Mouse (Mus musculus): Measurements from ENCODE around the gene Rrbp1. TPM values are rescaled to one million over a fixed set of nuclear protein-coding genes. Genes with fewer than 3 reads are reported as not detected.

Rrbp1 gene
- polyA plus RNA-seq, 1 experiment from 2014 or later: 48.0 TPM

DNA sequence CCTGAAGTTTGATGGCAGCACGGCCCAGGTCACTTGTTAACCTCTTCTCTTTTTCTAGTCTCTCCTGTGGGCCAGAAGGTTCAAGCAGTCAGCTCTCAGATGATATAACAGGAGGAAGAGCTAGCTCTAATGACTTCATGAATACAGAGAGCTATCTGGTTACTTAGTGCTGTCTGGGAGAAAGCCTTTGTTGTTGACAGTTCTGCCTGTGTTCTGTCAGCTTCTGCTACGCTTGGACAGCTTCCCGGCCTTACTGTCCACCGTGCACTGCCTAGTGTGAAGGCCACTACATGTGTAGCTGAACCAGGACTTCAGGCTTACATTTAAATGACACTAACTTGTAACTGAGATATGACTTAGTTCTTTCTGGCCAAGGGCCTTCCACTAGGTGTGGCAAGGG, 62.6 kb downstream of the Rrbp1 start:
- Histone ChIP-seq H3K36me3 (peaks cover 100% of the 10 kb centered on the region), H3K27ac (replicated peaks) (no peak overlapping the region), H3K4me1 (no peaks in the 10 kb centered on the region), H3K9me3 (replicated peaks) (no peaks in the 10 kb centered on the region), H3K27me3 (ENCODE audit: low read depth, poor library complexity, severe bottlenecking) (no peaks in the 10 kb centered on the region), H3K4me3 (no peak overlapping the region)
- 95% methylated on average over 4 of the region's 4 CpGs for WGBS
- no peak for DNase-seq (ENCODE audit: low spot score)

DNA sequence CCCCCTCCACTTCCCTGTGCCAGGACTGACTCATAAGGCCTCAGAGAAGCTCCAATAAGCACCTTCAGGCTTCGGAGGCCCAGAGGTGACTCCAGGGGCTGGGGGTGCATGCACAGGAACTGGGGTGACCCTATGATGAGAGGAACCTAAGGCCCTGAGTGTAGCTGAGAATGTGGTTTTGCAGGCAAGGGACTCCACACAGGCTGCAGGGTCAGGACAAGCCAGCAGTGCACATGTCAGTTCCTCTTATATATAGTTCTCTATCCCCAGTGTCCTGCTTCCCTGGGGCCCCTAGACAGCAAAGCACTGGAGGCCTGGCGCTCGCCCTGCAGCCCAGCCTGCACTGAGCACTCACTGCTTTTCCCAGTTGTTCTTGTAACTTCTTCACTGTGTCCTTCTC, 63.1 kb downstream of the Rrbp1 start:
- Histone ChIP-seq H3K36me3 (peaks cover 99% of the 10 kb centered on the region), H3K9me3 (replicated peaks) (no peaks in the 10 kb centered on the region), H3K27ac (replicated peaks) (no peak overlapping the region), H3K27me3 (ENCODE audit: low read depth, poor library complexity, severe bottlenecking) (no peaks in the 10 kb centered on the region), H3K4me1 (no peaks in the 10 kb centered on the region), H3K4me3 (no peak overlapping the region)
- WGBS: 92% methylated on average over 3 of the region's 3 CpGs
- no peak for DNase-seq (ENCODE audit: low spot score)

DNA sequence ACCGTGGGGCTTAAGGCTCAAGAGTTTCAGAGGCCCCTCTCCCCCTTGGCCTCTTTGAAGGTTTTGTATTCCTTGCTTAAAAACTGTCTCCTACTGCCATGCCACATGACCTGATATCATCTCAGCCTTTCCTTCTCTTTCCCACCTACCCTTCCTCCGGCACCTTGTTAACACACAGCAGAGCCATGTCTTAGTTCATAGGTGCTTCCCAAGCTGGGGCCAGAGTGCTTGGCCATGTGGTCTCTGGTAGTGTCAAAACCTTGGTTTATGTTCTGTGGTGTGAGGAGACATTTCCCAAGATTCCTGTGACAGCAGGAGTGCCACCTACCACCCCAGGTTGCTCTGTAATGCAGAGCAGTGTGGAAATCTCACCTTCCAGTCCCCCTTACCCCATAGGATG, 64.7 kb downstream of the Rrbp1 start:
- no peaks in the 10 kb centered on the region for H3K27me3 ChIP-seq (ENCODE audit: low read depth, poor library complexity, severe bottlenecking)
- H3K4me1 ChIP-seq: no peaks in the 10 kb centered on the region
- peaks cover 97% of the 10 kb centered on the region for H3K36me3 ChIP-seq
- 92% methylated on average over 2 of the region's 2 CpGs for WGBS
- DNase-seq (ENCODE audit: low spot score): no peak
- H3K27ac ChIP-seq (replicated peaks): no peak overlapping the region
- H3K9me3 ChIP-seq (replicated peaks): no peaks in the 10 kb centered on the region
- H3K4me3 ChIP-seq: no peak overlapping the region

DNA sequence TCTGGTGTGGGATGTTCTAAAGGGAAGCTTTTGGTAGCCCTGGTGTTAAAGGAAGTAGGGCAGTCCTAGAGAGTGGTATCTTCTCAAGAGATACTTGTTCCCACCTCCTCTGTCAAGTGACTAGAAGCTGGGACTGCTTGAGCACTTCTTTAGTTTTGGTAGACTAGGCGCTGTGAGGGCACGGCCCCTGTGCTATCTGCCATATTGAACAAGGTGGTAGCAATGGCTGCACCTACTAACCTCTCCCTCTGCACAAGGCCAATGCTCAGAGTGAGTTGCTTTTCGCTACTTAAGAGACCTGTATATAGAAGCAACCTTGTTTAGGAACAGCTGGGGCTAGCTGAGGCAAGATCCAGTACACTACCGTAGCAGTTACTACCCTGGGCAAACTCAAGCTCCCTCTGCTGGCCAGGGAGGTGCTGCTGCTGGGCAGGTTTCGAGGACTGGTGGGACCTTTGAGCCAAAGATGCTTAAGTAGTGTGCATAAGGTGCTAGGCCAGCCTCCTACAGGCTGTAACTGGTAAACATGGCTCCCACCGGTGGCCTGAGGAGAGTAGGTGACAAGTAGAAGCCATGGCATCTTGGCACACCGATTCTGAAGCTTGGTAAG, 65.5 kb downstream of the Rrbp1 start:
- Histone ChIP-seq H3K4me3 (no peak overlapping the region), H3K27ac (replicated peaks) (no peak overlapping the region), H3K27me3 (ENCODE audit: low read depth, poor library complexity, severe bottlenecking) (no peaks in the 10 kb centered on the region), H3K9me3 (replicated peaks) (no peaks in the 10 kb centered on the region), H3K4me1 (no peaks in the 10 kb centered on the region), H3K36me3 (peaks cover 97% of the 10 kb centered on the region)
- 91% methylated on average over 7 of the region's 7 CpGs for WGBS
- no peak for DNase-seq (ENCODE audit: low spot score)

DNA sequence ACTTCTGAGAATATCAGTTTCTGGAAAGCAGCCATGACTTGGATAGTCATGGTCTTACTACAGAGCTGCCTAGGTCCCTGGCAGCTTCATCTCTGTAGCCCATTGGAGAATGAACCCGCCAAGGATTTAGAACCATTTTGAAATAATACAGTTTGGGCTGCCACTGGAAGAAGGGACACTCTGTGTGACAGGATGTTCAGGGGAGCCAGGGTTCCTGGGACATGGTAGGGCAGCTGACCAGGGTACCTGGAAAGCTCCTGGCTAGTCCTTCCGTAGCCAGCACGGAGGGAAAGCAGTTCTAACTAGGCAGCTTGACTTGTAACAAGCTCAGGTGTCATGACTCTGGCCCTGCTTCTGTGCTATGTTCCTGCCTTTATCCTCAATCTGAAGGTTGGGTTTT, 66.3 kb downstream of the Rrbp1 start:
- WGBS: 88% methylated on average over 3 of the region's 3 CpGs
- H3K27ac ChIP-seq (replicated peaks): no peak overlapping the region
- peaks cover 97% of the 10 kb centered on the region for H3K36me3 ChIP-seq
- H3K4me3 ChIP-seq: no peak overlapping the region
- no peaks in the 10 kb centered on the region for H3K27me3 ChIP-seq (ENCODE audit: low read depth, poor library complexity, severe bottlenecking)
- no peaks in the 10 kb centered on the region for H3K9me3 ChIP-seq (replicated peaks)
- H3K4me1 ChIP-seq: no peaks in the 10 kb centered on the region
- peak; percentile 9 for DNase-seq (ENCODE audit: low spot score)

DNA sequence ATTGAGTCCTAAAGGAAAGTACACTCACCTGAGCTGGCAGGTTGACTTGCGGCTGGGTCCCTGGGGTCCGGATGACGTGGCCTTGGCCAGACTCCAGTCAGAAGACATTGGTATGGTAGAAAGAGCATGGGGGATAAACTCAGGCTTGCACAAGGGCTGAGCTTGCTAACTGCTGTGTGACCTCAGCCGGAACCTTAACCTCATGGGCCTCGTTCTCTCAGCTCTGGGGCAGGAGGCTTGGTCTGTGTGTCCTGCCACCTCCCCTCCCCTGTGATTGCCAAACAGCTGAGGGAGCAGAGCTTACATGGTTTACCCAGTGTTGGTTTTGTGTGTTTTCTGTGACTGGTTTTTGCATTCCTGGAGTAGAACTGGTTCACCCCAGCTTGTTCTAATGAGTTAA, 70.7 kb downstream of the Rrbp1 start:
- no peak for DNase-seq (ENCODE audit: low spot score)
- Histone ChIP-seq H3K27me3 (ENCODE audit: low read depth, poor library complexity, severe bottlenecking) (no peaks in the 10 kb centered on the region), H3K36me3 (peaks cover 73% of the 10 kb centered on the region), H3K4me1 (peaks cover 8% of the 10 kb centered on the region), H3K9me3 (replicated peaks) (no peaks in the 10 kb centered on the region), H3K4me3 (no peak overlapping the region), H3K27ac (replicated peaks) (no peak overlapping the region)
- 90% methylated on average over 5 of the region's 5 CpGs for WGBS

DNA sequence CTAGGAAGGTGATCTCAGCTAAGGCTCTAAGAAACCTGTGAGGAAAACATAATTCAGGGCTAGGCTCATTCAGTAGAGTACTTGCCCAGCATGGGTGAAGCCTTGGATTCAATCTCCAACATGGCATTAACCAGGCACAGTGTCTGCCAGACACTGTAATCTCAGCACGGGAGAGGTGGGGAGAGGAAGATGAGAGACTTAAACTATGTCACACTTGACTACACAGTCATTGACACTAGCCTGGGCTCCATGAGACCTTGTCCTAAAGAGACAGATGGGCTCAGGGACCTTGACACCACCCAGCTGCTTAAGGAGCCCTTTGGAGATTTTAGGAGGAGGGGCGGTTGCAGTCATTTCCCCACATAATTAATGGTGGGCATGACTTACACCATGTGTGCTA, 73.2 kb downstream of the Rrbp1 start:
- peaks cover 49% of the 10 kb centered on the region for H3K36me3 ChIP-seq
- H3K9me3 ChIP-seq (replicated peaks): no peaks in the 10 kb centered on the region
- peaks cover 8% of the 10 kb centered on the region for H3K4me1 ChIP-seq
- H3K27ac ChIP-seq (replicated peaks): no peak overlapping the region
- no peak for DNase-seq (ENCODE audit: low spot score)
- H3K4me3 ChIP-seq: no peak overlapping the region
- no peaks in the 10 kb centered on the region for H3K27me3 ChIP-seq (ENCODE audit: low read depth, poor library complexity, severe bottlenecking)
- 81% methylated on average over 2 of the region's 2 CpGs for WGBS

DNA sequence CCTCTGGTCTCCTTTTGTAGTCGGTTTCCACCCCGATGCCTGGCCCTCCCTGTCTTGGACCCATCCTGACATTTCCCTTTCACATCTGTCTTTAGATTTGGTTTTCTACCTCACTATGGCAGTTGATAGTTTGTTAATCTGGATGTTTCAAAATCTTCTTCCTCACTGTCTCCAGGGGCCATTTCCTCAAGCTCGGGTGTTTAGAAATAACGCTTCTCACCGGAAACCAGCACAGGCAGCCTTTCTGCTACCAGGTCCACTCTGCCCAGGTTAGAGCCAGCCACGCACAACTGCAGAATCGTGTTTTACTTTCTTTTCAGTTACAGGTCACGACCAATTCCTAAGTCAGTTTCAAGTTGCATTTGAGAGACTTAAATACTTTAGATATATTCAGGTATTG, 76.6 kb downstream of the Rrbp1 start:
- H3K27ac ChIP-seq (replicated peaks): no peak overlapping the region
- WGBS: 94% methylated on average over 8 of the region's 8 CpGs
- peaks cover 16% of the 10 kb centered on the region for H3K36me3 ChIP-seq

DNA sequence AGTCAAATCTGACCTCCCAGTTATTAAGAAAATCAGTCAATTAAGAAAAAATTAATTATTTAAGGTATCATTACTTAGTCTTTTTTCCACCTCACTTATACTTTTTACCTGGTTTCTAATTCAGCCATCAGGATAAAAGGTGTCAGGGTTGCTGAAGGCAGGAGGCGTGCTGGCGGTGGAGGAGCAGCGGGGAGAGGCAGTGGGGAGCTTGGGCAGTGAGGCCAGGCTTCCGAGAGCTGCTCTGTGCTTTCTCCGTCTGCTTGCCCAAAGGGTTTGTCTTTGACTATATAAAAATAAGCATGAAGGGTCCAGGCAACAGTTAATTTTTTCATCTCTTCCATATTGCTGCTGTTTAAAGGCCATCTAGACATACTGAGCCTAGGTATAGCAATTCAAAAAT, 77.5 kb downstream of the Rrbp1 start:
- peaks cover 22% of the 10 kb centered on the region for H3K4me1 ChIP-seq
- no peak overlapping the region for H3K27ac ChIP-seq (replicated peaks)
- no peak overlapping the region for H3K4me3 ChIP-seq
- WGBS: 90% methylated on average over 5 of the region's 5 CpGs
- DNase-seq (ENCODE audit: low spot score): no peak
- H3K9me3 ChIP-seq (replicated peaks): no peaks in the 10 kb centered on the region
- no peaks in the 10 kb centered on the region for H3K27me3 ChIP-seq (ENCODE audit: low read depth, poor library complexity, severe bottlenecking)
- peaks cover 7% of the 10 kb centered on the region for H3K36me3 ChIP-seq

More for the DNA sequence above, 76.6 kb downstream of the Rrbp1 start:
- DNase-seq (ENCODE audit: low spot score): no peak
- H3K9me3 ChIP-seq (replicated peaks): no peaks in the 10 kb centered on the region
- H3K27me3 ChIP-seq (ENCODE audit: low read depth, poor library complexity, severe bottlenecking): no peaks in the 10 kb centered on the region
- H3K4me1 ChIP-seq: peaks cover 22% of the 10 kb centered on the region
- H3K4me3 ChIP-seq: no peak overlapping the region

DNA sequence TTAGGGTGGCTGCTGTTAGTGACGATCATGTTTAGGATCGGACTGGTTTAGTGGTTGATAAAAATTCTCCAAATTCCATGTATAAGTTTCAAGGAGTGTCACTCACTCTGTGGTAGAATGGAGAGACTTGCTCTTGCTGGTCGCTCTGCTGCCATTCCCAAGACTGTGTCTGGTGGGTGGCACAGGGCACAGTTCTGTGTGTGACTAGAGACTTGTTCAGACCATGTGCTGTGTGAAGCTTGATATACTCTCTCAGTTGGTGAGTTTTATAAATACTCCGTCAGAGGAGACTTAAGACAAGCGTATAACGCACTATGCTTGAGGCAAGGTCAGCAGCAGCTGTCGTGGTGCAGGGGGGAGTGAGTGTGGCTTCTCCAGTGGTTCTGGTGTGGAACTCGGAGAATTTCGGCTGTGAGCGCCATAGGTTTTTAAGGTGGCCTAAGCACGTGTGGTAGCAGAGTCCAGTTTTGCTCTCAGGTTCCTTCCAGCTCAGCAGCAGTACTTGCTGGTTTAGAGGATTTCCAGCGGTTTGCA, 78.7 kb downstream of the Rrbp1 start:
- WGBS: 90% methylated on average over 12 of the region's 12 CpGs

DNA sequence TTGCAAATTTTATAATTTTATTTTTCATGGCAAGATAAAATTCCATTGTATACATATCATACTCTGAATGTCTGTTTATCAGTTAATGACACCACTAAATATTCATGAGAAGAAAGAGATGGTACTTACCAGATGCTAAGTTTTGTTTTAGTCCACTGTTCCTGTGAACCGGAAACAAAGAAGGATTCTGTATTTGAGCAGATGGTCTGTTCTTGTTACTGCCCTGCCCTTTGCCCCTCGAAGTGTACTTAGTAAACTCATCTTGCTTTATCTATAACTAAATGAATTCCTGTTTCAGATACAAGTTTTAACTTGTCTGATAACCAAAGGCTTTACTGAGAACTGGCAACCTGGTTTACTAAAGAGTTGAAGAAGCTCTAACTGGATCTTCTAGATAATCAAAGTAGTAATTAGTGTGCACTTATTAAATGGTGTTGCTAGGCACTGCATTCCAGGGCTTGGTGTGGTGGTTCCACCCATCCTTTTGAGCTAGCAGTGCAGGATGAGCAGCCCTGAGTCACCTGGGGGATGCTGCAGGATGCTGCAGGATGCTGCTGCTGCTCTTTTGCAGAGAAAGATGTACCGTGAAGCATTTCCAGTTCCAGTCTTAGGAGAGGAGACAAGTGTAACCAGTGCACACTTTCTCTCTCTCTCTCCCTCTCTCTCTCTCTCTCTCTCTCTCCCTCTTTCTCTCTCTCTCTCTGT, 81.3 kb downstream of the Rrbp1 start:
- Histone ChIP-seq H3K36me3 (0 out of 2 replicates have a peak, but pooled peaks cover 2% of the 10 kb centered on the region), H3K27me3 (ENCODE audit: low read depth, poor library complexity, severe bottlenecking) (no peaks in the 10 kb centered on the region), H3K27ac (replicated peaks) (no peak overlapping the region), H3K9me3 (replicated peaks) (no peaks in the 10 kb centered on the region), H3K4me3 (no peak overlapping the region), H3K4me1 (peaks cover 14% of the 10 kb centered on the region)
- WGBS: 69% methylated on average over 3 of the region's 3 CpGs
- DNase-seq (ENCODE audit: low spot score): no peak

More for the DNA sequence above, 78.7 kb downstream of the Rrbp1 start:
- H3K4me1 ChIP-seq: peaks cover 16% of the 10 kb centered on the region
- no peak overlapping the region for H3K27ac ChIP-seq (replicated peaks)
- H3K4me3 ChIP-seq: no peak overlapping the region
- DNase-seq (ENCODE audit: low spot score): no peak
- 0 out of 2 replicates have a peak, but pooled peaks cover 2% of the 10 kb centered on the region for H3K36me3 ChIP-seq
- no peaks in the 10 kb centered on the region for H3K9me3 ChIP-seq (replicated peaks)
- no peaks in the 10 kb centered on the region for H3K27me3 ChIP-seq (ENCODE audit: low read depth, poor library complexity, severe bottlenecking)

DNA sequence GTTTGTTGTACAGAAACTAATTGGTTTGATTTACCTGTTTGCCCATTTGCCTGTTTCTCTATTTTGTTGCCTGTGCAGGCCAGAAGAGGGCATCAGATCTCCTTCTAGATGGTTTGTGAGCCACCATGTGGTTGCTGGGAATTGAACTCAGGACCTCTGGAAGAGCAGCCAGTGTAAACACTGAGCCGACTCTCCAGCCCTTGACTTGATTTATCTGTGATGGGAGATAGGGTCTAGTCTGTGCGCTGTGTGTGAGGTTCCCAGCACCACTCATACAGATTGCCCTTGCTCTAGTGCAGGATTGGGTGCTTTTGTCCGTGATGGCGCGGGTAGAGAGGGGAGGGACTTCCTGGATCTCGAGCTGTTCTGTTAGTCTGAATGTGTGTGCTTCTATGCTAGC, 85.2 kb downstream of the Rrbp1 start:
- no peak overlapping the region for H3K27ac ChIP-seq (replicated peaks)
- DNase-seq (ENCODE audit: low spot score): no peak
- no peaks in the 10 kb centered on the region for H3K9me3 ChIP-seq (replicated peaks)
- H3K4me3 ChIP-seq: no peak overlapping the region
- H3K4me1 ChIP-seq: peaks cover 11% of the 10 kb centered on the region
- 0 out of 2 replicates have a peak, but pooled peaks cover 2% of the 10 kb centered on the region for H3K36me3 ChIP-seq
- no peaks in the 10 kb centered on the region for H3K27me3 ChIP-seq (ENCODE audit: low read depth, poor library complexity, severe bottlenecking)
- WGBS: 94% methylated on average over 6 of the region's 6 CpGs

DNA sequence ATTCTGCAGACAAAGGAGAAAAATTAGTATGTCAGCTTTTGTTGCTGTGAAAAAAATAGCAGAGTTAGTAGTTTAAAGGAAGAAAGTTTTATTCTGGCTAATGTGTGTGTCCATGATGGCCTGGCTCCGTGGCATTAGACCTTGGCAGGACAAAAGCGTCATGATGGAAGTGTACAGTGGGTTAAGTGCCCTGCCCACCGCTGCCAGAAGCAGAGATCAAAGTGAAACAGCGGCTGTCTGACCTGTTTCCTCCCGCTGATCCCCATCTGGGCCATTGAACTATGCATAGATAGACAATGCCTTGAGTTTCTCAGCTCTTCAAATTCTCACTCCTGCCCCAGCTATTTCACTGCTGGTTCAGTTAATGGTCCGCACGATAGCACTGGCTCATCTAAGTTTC, 87.0 kb downstream of the Rrbp1 start:
- DNase-seq (ENCODE audit: low spot score): no peak
- no peak overlapping the region for H3K27ac ChIP-seq (replicated peaks)
- H3K4me3 ChIP-seq: no peak overlapping the region
- no peaks in the 10 kb centered on the region for H3K9me3 ChIP-seq (replicated peaks)
- WGBS: 82% methylated on average over 7 of the region's 7 CpGs
- peaks cover 4% of the 10 kb centered on the region; the same call in 1 of the 2 replicates for H3K4me1 ChIP-seq
- 0 out of 2 replicates have a peak, but pooled peaks cover 2% of the 10 kb centered on the region for H3K36me3 ChIP-seq
- H3K27me3 ChIP-seq (ENCODE audit: low read depth, poor library complexity, severe bottlenecking): no peaks in the 10 kb centered on the region

Data from midbrain, embryonic 10.5 days (tissue).